27 mouse cellular contexts compared by ENCODE assay signal in the genomic region with DNA sequence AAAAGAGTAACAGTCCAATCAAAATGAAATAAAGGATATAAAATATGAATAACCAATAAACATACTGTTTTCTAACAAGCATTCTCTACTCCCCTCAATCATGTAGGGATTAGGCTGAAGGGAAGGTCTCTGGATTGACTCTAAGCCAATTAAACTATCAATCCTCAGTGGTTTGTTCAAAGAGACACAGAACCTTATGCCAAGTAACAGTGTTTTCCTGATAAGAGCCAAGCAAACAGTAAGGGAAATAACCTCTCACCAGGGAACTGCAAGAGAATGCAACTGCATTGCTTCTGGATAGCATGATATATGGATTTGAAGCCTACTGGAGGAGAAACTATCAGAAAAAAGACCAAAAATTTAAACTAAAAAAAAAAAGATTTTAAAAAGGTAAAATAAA. TPM values are rescaled to one million over a fixed set of nuclear protein-coding genes. Genes with fewer than 3 reads are reported as not detected.
DNase-seq lines count a peak whose midpoint lies in the region; ATAC-seq and TF ChIP-seq lines count a peak whose summit lies in the region.
"Had no signal": no experiment of that assay in that cellular context is flagged by ENCODE, and none has a peak within 500 bp of the region (broad histone marks: within the 10 kb centered on the region; RNA-seq: fewer than 3 reads in every experiment).

No protein-coding gene starts in this region.

- no peaks in the 10 kb centered on the region for H3K27me3 ChIP-seq in heart, postnatal 0 days (ENCODE audit: control insufficient read depth, insufficient read depth, low read length)
- no peaks in the 10 kb centered on the region for H3K27me3 ChIP-seq in liver, adult 2 months (ENCODE audit: control insufficient read depth, insufficient read depth, low read length)
- H3K27me3 ChIP-seq: CH12.LX; embryonic facial prominence, embryonic 13.5 days; embryonic facial prominence, embryonic 15.5 days; forebrain, embryonic 12.5 days had no signal

- peaks cover 6% of the 10 kb centered on the region; the same call in 1 of the 2 replicates for H3K4me1 ChIP-seq in heart, postnatal 0 days (ENCODE audit: control insufficient read depth, insufficient read depth)
- H3K4me1 ChIP-seq in liver, adult 2 months (ENCODE audit: control insufficient read depth, insufficient read depth, low read length): no peaks in the 10 kb centered on the region; the same call in 1 of the 2 replicates
- H3K4me1 ChIP-seq: embryonic facial prominence, embryonic 13.5 days; embryonic facial prominence, embryonic 15.5 days; forebrain, embryonic 10.5 days; forebrain, embryonic 12.5 days had no signal

- H3K4me2 ChIP-seq in heart, postnatal 0 days (ENCODE audit: low read depth, low read length): no peak overlapping the region
- H3K4me2 ChIP-seq: embryonic facial prominence, embryonic 13.5 days; embryonic facial prominence, embryonic 15.5 days; forebrain, embryonic 12.5 days had no signal

- intact Hi-C loops in heart, postnatal 10 days (cut with DNase I): loop anchor here (5.0 kb wide), 2 partner anchors 37 to 107 kb away; partner anchors contain the start of gene Rabgap1l

- ATAC-seq in heart, postnatal 0 days (ENCODE audit: insufficient read depth, low read depth): no peak
- ATAC-seq in megakaryocyte-erythroid progenitor cell, adult 5-6 weeks (replicated peaks; ENCODE audit: low FRiP score, low TSS enrichment, poor library complexity, severe bottlenecking): peak; percentile 56; the same call in 1 of the 2 replicates
- no peak for ATAC-seq in frontal cortex, adult (ENCODE audit: low TSS enrichment)
- ATAC-seq: CD4-positive, CD25-positive, alpha-beta regulatory T cell, adult 4 months; forebrain, embryonic 14.5 days; forebrain, embryonic 16.5 days had no signal

- peak; percentile 10 for DNase-seq in heart, postnatal 0 days (ENCODE audit: low spot score)
- no peak for DNase-seq in heart, postnatal 10 days
- peak; percentile 78 for DNase-seq in liver, adult 2 months (ENCODE audit: extremely low read depth, low read depth, low spot score)
- DNase-seq in liver: no peak
- DNase-seq: adrenal gland, adult 2 months; adrenal gland, postnatal 10 days; adrenal gland, postnatal 25 days; B cell, adult 2 months; cerebellum, adult 11 months; cerebellum, adult 18-20 months; cerebellum, adult 8-10 months; cerebellum, adult 9-11 months; cerebellum, postnatal 14 days; cerebellum, postnatal 36 days; embryo, embryonic 11 days had no signal

- peaks cover 16% of the 10 kb centered on the region for H3K79me2 ChIP-seq in liver, adult 2 months (ENCODE audit: control insufficient read depth, insufficient read depth, low read length)

- no peaks in the 10 kb centered on the region for H3K36me3 ChIP-seq in heart, postnatal 0 days (replicated peaks; ENCODE audit: control insufficient read depth, insufficient read depth, low read length)
- H3K36me3 ChIP-seq in liver, adult 2 months (ENCODE audit: control insufficient read depth, insufficient read depth, low read length): no peaks in the 10 kb centered on the region
- H3K36me3 ChIP-seq: embryonic facial prominence, embryonic 13.5 days; embryonic facial prominence, embryonic 15.5 days; forebrain, embryonic 10.5 days; forebrain, embryonic 12.5 days had no signal

- no peak for TF ChIP-seq CTCF in heart, postnatal 0 days (IDR thresholded peaks at IDR 0.05; ENCODE audit: low read depth)
- no peak for TF ChIP-seq CTCF in liver, adult 2 months (IDR thresholded peaks at IDR 0.05; ENCODE audit: low read depth, low read length)

- no peak overlapping the region for H3K9ac ChIP-seq in heart, postnatal 0 days (replicated peaks; ENCODE audit: low read depth, low read length)
- H3K9ac ChIP-seq in liver, adult 2 months (ENCODE audit: low read depth, low read length): no peak overlapping the region
- H3K9ac ChIP-seq: embryonic facial prominence, embryonic 13.5 days; embryonic facial prominence, embryonic 15.5 days; forebrain, embryonic 12.5 days had no signal

- TF ChIP-seq POLR2A in liver, adult 2 months (IDR thresholded peaks at IDR 0.05; ENCODE audit: extremely low read depth, insufficient read depth, low read length): no peak

- H3K27ac ChIP-seq in heart, postnatal 0 days (ENCODE audit: low read depth): 0 out of 2 replicates have a peak overlapping the region, but pooled peaks have one; percentile 15
- no peak overlapping the region for H3K27ac ChIP-seq in liver, adult 2 months (replicated peaks; ENCODE audit: insufficient read depth, low read depth, low read length)
- H3K27ac ChIP-seq: embryonic facial prominence, embryonic 13.5 days; embryonic facial prominence, embryonic 15.5 days; forebrain, embryonic 10.5 days; forebrain, embryonic 12.5 days had no signal

- TF ChIP-seq EP300 in heart, postnatal 0 days (IDR thresholded peaks at IDR 0.05; ENCODE audit: low read depth): no peak

- no peaks in the 10 kb centered on the region for H3K9me3 ChIP-seq in heart, postnatal 0 days (replicated peaks; ENCODE audit: control insufficient read depth, low read length)
- H3K9me3 ChIP-seq: embryonic facial prominence, embryonic 15.5 days; forebrain, embryonic 10.5 days; forebrain, embryonic 12.5 days; G1E had no signal

- H3K4me3 ChIP-seq in heart, postnatal 0 days (ENCODE audit: low read depth, low read length): no peak overlapping the region
- no peak overlapping the region for H3K4me3 ChIP-seq in liver, adult 2 months (ENCODE audit: insufficient read depth, low read depth, low read length)
- H3K4me3 ChIP-seq: embryonic facial prominence, embryonic 13.5 days; embryonic facial prominence, embryonic 15.5 days; erythroblast, embryonic 14.5 days; forebrain, embryonic 10.5 days; forebrain, embryonic 12.5 days had no signal

RNA-seq across cellular contexts. Expression of gene Rabgap1l, which starts 37.7 kb away (rescaled TPM):
- 71.4 and 89.9 TPM in 2 replicates for total RNA-seq in heart, postnatal 0 days (2014; rRNA removed; ENCODE audit: low replicate concordance)
- 115 and 123 TPM in 2 replicates for polyA plus RNA-seq in heart, postnatal 0 days (2015; fragmentation: Nextera tagmentation; extraction: Ambion mirVana)
- total RNA-seq in heart, postnatal 10 days (2021): 10 to 100 TPM; 89.0 to 92.4 TPM
- 64.6 and 78.7 TPM in 2 replicates for total RNA-seq in liver, adult 2 months (2014; rRNA removed)
- polyA plus RNA-seq in liver, adult 2 months (2012; rRNA removed): 4.7 and 6.4 TPM in 2 replicates
- 124 and 164 TPM in 2 replicates for total RNA-seq in megakaryocyte-erythroid progenitor cell, adult 5-6 weeks (2014; fragmentation: Nextera tagmentation)
- 256 and 334 TPM in 2 replicates for total RNA-seq in megakaryocyte-erythroid progenitor cell, adult 5-6 weeks (2017)

Comparison
In these comparisons a context has a peak if more than half of its experiments do, and no peak if none do; other contexts are left out.
1. DNase-seq: peak in heart, postnatal 0 days (single experiment) and liver, adult 2 months (single experiment); none in heart, postnatal 10 days (0 of 2) and liver (single experiment).